Mouse (Mus musculus): Measurements from ENCODE around the gene Prr13.
A peak's percentile ranks its signal among the peaks of the same experiment; 100 is the strongest.

Gene Prr13

DNA sequence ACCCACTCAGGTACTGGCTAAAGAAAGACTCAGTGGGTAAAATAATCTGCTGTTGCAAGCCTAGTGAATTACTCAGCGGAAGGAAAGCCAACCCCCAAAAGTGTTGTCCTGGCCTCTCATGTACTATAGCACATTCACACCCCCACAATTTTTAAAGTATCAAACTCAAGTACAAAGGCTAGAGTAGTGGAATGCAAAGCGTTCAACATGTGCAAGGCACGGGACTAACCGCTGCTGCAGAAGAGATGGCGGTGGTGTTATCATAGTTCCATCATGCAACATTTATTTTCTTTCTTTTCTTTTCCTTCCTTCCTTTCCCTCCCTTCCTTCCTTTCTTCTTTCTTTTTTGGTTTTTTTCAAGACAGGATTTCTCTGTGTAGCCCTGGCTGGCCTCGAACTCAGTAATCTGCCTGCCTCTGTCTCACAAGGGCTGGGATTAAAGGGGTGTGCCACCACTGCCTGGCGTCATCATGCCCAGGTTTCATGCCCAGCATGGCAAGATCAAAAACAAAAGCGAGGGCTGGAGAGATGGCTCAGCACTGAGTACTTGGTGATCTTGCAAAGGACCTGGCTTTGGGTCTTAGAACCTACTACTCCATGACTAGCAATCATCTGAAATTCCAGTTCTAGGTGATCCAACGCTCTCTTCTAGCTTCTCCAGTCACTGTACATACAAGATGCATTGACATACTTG, 47.1 kb downstream of the Prr13 start:
- no peak for DNase-seq

DNA sequence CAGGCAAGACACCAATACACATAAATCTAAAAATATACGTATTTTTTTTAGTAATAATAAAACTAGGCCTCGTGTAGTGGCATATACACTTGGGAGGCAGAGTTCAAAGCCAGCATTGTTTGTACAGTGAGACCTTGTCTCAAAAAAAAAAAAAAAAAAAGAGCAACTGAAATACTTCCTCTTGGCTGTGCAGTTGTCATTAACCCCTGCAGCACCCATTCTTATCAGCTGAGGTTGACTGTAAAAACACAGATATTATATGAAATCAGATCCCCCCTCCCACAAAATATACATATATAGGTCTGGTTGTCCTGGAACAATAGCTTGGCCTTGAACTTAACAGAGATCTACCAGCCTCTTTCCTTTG, 47.6 kb downstream of the Prr13 start:
- DNase-seq: no peak

DNA sequence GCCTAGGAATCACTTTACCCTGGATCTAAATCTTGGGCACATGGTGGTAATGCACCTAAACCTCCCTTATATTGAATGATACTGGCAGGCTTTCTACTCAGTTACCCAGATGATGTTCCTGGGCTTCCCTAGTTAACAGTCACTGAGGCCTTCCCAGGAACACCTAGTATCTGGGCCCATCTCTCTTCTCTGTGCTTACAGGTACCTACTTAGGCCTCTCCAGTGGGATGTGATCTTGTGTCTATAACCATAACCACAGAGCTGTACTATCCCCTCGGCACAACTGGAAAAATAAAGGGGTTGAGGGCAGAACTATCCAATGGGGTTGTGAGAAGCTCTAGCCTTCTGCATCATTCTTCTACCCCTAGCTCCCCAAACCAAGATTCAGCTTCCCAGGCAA, 48.0 kb downstream of the Prr13 start:
- no peak for DNase-seq

DNA sequence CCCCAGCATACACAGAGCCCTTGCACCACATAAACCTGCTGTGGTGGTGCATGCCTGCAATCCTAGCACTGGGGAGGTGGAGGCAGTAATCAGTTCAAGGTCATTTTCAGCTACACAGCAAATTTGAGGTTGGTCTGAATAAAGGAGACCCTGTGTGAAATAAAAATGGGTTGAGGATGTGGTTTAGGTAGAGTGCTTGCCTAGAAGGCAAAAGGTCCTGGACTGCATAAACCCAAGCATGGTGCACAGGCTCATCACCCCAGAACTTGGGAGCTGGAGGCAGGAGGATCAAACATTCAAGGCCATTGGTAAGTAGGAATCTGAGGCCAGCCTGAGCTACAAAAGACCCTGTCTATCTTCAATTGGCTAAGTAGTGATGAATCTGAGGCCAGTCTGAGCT, 48.7 kb downstream of the Prr13 start:
- DNase-seq: no peak

DNA sequence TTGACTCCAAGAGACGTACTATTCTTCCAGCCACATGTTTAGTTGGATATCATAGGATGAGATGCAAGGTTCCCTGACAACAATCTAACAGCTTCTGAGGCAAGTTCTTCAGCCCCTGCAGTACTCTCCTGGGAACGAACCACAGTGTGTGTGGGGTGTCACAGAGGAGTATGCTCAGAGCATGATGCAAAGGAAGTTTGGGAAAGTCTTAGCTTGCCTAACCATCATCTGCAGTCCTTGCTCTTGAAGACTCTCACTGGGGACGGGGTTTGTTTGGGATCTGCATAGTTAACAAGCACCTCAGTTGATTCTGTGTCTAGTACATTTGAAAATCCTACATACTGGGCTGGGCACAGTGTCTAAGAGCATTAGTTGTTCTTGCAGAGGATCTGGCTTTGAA, 49.5 kb downstream of the Prr13 start:
- no peak for DNase-seq

DNA sequence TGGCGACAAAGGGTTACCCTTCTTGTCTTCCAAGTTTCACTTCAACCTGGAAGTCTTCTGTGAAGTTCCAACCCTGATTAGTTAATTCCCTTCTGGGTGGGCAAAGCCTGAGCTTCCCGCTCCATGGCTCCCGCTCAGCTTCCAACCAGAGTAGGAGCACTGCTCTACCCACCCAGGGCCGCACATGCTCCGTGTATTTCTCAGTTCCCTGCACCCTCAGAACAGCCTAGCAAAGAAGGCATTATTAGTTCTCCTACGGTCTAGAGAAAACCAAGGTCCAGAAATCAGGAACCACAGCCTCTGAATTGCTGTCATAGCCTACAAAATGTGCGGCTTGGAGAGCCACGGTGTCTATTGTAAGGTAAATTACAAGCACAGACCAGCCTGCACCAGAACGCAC, 51.3 kb downstream of the Prr13 start:
- DNase-seq: no peak

DNA sequence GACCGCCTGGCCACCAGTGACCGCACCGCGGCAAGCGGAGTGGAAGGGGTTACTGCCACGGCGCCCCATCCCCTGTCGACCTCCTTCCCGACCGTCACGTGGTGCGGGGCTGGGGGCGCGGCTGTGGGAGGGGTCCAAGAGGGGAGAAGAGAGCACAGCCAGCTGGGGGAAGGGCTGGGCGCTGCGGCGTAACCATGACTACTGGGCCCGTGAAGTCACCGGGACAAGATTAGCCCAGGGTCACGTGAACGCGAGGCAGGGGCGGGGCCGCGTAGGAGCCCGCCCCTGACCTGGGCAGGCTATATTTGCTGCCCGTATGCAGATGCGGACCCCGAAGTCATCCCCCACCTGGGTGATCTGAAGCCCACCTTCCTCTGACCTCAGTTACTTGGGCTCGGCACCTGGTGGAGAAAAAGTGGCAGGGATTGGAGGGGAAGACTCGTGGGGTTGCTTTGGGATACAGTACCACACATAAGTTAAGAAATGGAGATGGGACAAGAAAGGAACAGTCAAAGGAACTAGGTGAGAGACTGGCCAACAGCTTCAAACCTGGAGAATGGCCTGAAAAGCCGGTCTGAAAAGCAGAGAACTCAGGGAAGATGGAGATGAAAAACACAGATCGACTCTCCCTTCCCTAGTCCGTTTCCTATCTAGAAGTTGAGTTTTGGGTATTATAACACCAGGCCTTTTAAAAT, 51.9 kb downstream of the Prr13 start:
- DNase-seq: peak; percentile 85

DNA sequence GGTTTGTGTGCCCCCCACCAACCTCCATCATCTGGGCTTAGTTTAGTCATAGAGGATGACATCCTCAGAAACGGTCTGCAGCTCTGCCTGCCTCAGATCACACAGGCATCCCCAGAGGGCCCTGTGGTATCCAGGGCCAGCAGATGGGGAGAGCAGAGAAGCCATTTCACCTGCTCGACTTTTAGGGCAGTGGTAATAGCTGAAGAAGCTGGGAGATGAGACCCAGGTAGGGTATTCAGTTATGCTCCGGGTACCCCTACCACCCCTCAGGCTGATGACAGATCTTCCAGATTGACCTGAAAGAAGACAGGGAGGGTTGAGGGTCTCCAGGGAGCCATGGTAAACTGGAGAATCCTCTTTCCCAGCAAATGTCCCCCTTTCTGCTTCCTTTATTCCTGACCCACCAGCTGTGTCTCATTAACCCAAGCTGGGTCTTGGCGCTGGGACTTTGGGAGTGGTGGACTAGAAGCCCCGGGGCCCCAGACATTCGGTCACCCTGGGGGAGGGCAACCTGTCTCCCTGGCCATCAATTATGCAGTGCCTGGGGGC, 52.5 kb downstream of the Prr13 start:
- no peak for DNase-seq

DNA sequence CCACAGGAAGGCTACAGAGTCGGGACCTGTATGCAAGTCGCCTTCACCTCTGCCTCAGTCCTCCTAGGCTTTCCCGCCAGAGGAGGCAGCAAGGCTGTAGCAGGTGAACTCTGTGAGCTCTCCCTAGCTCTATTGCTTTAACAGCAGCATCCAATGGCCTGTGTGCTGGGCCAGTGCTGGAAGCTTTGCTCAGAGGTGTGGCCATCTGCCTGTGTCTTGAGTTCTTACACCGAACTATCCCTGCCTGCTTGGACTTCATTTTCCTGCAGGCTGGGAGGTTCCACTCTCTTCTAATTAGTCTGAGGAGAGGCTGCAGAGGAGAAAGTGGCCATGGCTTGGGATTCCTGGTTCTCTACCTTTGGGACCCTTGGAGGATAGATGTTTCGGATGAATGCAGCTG, 53.2 kb downstream of the Prr13 start:
- no peak for DNase-seq
